Mouse (Mus musculus) testis, postnatal 10 days (tissue): ENCODE measurements around the gene Rmi2.
A peak's percentile ranks its signal among the peaks of the same experiment; 100 is the strongest.
"Not testable (repeated sequence)": the region's sequence is repeated elsewhere in the genome, so short reads cannot be mapped to it uniquely, and the experiment has no call there.

Experiments
- DNase-seq: peaks from one replicate; pipeline ENCODE4 v3.0.0; 2021; ENCODE audit warnings: low spot score

Gene Rmi2

GRCm38 (mm10) chr16:10834911-10835587, at the start of gene Rmi2:
TSS of gene Rmi2 (plus strand) at chr16:10835059.
- peak; percentile 88 for DNase-seq

GRCm38 (mm10) chr16:10785371-10786231, 49.3 kb upstream of the Rmi2 start, which contains the start of gene Socs1:
TSS of gene Socs1 (minus strand) at chr16:10785536.
- DNase-seq, result peak; percentile 94

DNA sequence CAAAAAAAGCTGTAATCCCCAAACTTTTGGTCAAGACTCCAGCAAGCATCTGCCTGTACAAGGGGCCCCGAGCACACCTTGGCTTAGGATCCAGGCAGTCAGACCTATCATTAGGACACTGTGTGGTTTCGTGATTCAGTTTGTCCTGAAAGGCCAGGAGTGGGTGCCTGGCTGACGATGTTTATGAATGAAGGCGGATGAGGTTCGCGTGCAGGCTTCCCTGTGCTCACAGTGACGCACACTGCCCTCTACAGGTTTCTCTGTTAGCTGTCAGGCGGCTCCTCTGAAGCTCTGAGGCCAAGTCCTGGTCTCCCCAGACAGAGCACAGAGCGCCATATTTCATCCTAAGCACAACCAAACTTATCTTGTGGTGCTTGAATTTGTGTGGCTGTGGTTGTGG, 48.6 kb upstream of the Rmi2 start:
- DNase-seq, result peak; percentile 81

DNA sequence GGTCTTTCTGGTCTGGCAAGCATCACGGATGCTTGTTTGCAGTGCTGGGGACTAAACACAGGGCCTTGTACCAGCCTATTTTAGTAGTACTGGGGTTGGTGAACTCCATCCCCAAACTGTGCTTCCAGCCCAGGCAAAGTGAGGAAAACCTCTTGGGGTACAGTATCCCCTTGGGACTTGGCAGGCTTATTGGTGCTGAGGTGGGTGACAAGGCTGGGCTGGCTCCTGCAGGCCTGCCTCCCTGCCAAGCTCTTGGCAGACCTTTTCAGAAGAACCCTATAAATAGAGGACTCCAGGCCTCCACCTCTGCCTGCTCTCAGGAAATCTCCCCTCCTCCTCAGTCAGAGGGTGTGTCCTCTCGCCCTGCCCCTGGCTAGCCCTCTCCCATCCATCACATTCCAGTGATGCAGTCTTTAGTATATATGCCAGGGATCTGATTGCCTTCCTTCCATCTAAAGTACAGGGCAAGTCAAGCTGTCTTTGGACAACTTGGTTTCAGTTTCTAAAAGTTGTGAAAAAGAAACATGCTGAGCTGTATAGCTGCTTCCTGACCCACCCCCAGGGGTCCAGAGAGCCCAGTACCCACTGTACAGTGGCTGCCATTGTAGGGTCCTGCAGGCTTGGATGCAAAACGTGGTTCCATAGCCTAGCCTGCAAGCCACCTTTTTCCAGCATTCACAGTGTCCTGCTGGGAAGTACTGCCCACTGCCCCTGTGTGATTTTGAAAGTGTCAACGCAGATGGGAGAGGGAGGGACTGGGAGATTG, 47.9 kb upstream of the Rmi2 start:
- DNase-seq, result no peak

DNA sequence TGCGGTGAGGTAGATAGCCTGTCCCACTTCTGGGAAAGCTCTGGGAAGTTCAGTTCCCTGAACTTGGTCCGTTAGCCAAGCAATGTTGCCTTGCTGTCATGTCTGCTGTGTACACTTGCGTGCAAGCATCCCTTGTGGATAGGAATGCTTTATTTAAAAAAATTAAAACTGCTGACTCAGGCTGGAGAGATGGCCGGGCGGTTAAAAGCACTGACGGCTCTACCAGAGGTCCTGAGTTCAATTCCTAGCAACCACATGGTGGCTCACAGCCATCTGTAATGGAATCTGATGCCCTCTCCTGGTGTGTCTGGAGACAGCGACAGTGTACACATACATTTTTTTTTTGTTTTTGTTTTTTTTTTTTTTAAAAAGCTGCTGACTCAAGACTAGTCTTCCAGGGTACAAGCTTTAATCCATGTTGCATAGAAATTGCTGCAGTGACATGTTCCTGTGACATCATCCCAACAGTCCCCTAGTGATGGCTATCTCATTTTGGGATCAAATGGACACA, 47.3 kb upstream of the Rmi2 start:
- DNase-seq, result no peak

DNA sequence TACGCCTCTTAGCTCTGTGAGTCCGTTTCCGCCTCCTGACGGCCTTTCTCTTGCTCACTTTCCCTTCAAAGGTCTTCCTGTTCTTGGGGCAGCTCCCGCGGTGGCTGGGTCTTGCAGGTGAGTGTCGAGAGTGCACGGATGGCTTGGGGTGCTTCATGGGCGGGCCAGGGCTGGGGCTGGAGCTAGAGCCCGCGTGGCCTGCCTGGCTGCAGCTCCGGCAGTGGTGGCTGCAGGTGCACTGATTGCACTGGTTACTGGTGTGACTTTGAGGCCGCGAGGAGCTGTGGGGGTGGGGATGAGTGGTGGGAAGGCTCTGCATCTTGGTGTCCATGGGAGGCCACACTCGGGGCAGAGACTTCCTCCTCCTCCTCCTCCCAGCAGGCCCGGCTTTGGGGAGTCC, 46.6 kb upstream of the Rmi2 start, which contains the start of gene Tnp2:
Gene Tnp2 (minus strand): TSS at position 390 of the 400 bp plus-strand sequence.
- no peak for DNase-seq

DNA sequence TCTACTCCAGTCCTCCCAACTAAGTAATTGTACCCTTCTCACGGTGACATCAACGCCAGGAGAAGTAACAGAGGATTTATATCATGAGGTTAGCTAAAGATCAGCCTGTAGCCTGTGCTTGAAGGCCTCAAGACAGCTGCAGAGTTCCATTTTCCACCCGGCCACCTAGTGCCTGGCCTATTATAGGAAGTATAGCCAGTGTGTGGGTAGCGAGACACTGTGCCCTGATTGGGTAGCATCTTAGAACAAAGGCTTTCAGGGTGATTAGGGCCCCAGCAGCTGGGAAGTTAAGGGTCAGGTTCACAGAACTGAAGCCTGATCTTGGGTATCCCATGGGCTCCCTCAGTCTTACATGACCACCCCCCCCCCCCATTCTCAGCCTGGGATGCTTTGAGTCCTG, 46.0 kb upstream of the Rmi2 start:
- no peak for DNase-seq

DNA sequence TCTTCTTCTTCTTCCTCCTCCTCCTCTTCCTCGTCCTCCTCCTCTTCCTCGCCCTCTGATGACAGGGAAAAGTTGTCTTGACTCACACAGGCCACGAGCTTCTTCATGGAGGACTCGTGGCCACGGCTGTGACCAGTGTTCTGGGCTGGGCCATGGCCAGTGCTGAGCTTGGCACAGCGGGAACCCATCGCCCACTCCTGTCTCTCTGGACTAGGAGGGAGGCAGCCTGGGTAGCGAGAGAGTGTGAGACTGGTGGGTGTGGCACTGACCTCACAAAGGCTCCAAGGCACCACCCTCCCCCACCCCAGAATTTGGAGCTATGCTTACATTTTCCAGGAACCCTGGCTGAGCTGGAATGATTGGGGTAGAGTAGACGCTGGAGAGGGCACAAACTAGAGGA, 44.2 kb upstream of the Rmi2 start, which contains the start of gene Prm3:
Gene Prm3 (minus strand): TSS at position 213 of the 400 bp plus-strand sequence.
- DNase-seq, result no peak

- no peak for DNase-seq
Observed at GRCm38 (mm10) chr16:10796034-10796433, 38.8 kb upstream of the Rmi2 start, which contains the start of gene Prm2. TSS of gene Prm2 (minus strand) at chr16:10796134.

DNA sequence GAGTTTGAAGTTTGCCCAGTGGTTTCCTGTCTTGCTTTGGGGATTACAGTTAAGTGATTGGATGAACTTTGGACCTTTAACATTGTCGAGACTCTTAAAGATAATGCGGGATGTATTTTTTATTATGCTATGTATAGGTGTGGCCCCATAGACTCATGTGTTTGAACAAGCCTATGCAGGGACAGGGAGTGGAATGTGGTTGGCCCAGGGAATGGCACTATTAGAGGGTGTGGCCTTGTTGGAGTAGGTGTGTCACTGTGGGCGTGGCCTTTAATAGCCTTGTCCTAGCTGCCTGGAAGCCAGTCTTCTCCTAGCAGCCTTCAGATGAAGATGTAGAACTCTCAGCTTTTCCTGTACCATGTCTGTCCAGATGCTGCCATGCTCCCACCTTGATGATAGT, 32.4 kb upstream of the Rmi2 start:
- DNase-seq, result not testable (repeated sequence)

DNA sequence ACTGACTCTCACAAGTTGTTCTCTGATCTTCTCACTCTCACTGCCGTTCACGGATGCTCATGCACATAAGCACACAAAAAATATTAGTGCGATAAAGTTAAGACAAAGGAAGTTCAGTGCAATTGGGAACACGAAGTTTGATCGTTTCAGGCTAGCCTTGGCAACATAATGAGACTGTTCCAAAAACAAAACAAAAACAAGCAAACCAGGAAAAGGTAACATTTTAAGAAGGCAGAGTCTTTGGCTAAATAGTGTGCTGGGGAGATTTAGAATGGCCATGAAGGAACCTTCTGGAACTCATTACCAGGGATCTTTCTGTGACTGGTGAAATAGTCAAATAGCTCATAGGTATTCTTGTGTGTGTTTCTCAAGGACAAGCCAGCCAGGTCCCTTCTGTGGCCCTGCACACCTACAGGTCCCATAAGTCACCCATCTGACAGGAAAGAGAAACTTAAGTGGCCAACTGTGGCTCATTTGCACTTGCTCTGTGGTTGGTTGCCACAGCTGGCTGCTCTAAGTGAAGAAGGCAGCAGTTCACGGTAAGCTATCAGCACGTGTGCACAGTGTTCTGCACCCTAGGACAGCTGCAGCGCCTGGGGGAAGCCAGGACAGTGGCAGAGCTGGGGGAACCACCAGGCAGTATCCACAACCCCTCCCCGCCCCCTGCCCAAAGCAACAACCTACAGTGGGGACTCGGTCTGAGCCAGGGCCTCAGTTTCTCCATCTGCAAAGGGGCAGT, 28.9 kb upstream of the Rmi2 start, which contains the start of gene Prm1:
Gene Prm1 (minus strand): TSS at position 51 of the 739 bp plus-strand sequence.
- DNase-seq, result no peak

GRCm38 (mm10) chr16:10810376-10810775, 24.5 kb upstream of the Rmi2 start:
- no peak for DNase-seq

GRCm38 (mm10) chr16:10812865-10813371, 21.9 kb upstream of the Rmi2 start, which contains the start of gene Gm11172:
TSS of gene Gm11172 (plus strand) at chr16:10812915.
- no peak for DNase-seq

DNA sequence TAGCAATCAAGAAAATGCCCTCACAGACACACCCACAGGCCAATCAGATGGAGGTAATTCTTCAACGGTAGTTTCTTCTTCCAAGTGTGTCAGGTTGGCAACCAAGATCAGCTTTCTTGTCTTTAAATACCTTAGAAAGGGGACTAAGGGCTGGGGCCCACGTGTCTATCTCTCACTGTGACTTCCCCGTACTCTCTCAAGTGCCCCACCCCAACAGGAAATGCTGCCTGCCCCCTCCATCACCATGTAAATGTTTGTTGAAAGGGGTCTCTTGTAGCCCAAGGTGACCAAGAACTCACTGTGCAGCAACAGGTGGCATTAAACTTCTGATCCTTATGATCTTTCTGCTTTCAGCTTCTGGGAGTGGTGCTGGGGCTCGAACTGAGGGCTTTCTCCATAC, 21.1 kb upstream of the Rmi2 start:
- no peak for DNase-seq

DNA sequence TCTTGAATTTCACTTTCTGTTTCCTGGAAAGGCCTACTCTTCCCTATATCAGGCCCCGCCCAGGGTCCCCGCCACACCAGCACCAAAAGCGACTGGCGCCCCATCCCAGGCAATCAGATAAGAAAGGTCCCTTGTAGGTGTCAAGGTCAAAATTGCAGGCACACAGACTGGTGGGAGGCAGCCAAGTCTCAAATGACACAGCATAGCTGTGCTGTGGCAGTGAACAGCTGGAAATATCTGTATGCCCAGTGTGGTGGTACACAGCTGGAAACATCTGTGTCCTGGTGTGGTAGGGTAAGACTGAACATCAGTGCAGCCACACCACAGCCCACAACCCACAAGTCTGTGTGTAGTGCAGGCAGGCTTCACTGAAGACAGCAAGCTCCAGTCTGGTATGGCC, 20.0 kb upstream of the Rmi2 start:
- no peak for DNase-seq

- no peak for DNase-seq
Observed at GRCm38 (mm10) chr16:10818579-10819135, 16.2 kb upstream of the Rmi2 start.

GRCm38 (mm10) chr16:10819966-10820365, 14.9 kb upstream of the Rmi2 start:
- no peak for DNase-seq

DNA sequence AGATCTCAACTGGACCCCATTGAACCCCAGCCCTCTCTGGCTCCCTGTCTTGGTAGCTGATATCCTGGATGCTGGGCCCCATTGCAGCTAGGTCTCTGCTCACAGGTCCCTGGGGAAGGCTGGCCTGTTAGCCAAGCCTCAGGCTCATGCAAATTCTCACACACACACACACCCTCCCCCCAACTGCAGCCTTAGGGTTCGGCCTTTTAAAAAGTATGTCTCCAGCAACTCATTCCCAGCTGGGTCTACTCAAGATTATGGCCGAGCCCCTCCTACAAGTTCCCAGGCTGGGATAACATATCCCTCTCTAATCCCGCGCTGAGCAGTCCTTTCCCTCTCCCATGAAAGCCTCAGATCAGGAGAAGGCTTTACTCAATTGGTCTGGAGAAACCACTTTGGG, 13.5 kb upstream of the Rmi2 start:
- DNase-seq, result no peak

DNA sequence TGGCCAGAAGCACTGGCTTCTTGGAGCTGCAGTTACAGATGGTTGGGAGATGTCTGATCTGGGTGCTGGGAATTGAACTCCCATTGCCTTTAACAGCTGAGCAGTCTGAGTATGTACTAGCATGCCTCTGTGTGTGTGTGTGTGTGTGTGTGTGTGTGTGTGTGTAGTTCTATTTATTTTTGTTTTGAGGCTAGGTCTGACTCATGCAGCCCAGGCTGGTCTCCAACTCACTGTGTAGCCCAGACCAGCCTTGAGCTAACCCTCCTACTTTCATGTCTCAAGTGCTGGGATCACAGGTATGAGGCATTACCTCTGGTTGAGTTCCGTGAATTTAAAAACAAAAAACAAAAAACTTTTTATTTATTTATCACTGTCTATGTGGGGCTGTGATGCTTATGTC, 10.3 kb upstream of the Rmi2 start:
- DNase-seq, result no peak

DNA sequence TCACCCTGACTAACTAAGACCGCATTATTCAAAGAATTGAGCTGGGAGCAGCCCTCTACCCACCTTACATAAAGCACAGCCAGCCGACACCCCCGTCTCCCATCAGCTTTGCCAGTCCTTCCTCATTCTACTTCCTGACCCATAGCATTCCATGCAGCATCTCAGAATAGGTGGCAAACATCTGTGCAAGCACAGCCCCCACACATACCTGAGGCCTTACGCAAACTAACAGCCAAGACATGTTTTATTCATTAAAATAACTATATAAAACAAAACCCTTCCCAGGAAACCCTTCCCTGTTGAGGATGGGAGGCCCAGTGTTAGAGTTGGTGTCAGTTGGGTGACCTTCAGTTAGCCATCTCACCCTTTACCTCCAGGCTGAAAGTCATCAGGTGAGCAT, 9.0 kb upstream of the Rmi2 start:
- DNase-seq, result no peak

- no peak for DNase-seq
Observed at GRCm38 (mm10) chr16:10827269-10827668, 7.6 kb upstream of the Rmi2 start.
